Mouse (Mus musculus): ENCODE data around the gene Chrne.

- no peak for TF ChIP-seq POLR2A (IDR thresholded peaks at IDR 0.05; ENCODE audit: low read depth, low read length)
- no peak for TF ChIP-seq CTCF (IDR thresholded peaks at IDR 0.05; ENCODE audit: extremely low read depth, insufficient read depth, insufficient read length, insufficient replicate concordance)
Measured at GRCm38 (mm10) chr11:70667271-70668150, 48.5 kb upstream of the Chrne start.

Data from spleen, adult 2 months (tissue).